In the genomic region with DNA sequence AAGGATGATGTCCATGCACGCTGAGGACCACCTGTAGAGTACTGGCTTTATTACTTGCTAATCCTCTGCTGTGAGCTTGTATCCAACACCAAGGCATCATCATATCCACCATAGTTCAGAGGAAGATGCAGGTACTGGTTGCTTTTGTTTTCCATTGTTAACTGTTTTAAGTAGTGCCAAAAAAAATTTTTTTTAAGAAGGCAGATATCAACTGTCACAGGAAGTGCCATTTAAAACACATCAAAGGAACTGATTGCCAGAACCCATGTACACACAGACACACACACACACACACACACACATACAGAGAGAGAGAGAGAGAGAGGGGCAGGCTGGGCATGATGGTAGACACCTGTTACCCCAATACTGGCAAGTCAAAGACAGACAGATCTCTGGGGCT, we compare ENCODE assay signal across 21 mouse cellular contexts.
"Had no signal": no experiment of that assay in that cellular context is flagged by ENCODE, and none has a peak within 500 bp of the region (broad histone marks: within the 10 kb centered on the region; RNA-seq: fewer than 3 reads in every experiment).

No protein-coding gene starts in this region.

- ATAC-seq: liver, postnatal 0 days; lung, postnatal 0 days; midbrain, embryonic 13.5 days; midbrain, embryonic 15.5 days had no signal

- H3K4me2 ChIP-seq: lung, embryonic 15.5 days; midbrain, embryonic 11.5 days; midbrain, embryonic 13.5 days; midbrain, embryonic 15.5 days; neural tube, embryonic 13.5 days; neural tube, embryonic 15.5 days had no signal

- H3K27me3 ChIP-seq: lung, embryonic 15.5 days; midbrain, embryonic 15.5 days; neural tube, embryonic 13.5 days; neural tube, embryonic 15.5 days had no signal

- H3K4me3 ChIP-seq: lung, embryonic 15.5 days; megakaryocyte, embryonic 14.5 days; midbrain, embryonic 13.5 days; midbrain, embryonic 15.5 days; neural tube, embryonic 13.5 days; neural tube, embryonic 15.5 days had no signal

- H3K36me3 ChIP-seq: lung, embryonic 15.5 days; midbrain, embryonic 13.5 days; midbrain, embryonic 15.5 days; neural tube, embryonic 13.5 days; neural tube, embryonic 15.5 days had no signal

- H3K9me3 ChIP-seq: lung, embryonic 15.5 days; midbrain, embryonic 13.5 days; midbrain, embryonic 15.5 days; neural tube, embryonic 13.5 days; neural tube, embryonic 15.5 days had no signal

- DNase-seq: liver, postnatal 0 days; lung, adult 2 months; lung, postnatal 14 days; lung, postnatal 36 days; retina, postnatal 1 day; right cerebral cortex, adult 18-20 months; right cerebral cortex, postnatal 25 days; right cerebral cortex, postnatal 4 days; spleen, adult 18-20 months; thymus, adult 18-20 months; thymus, postnatal 14 days; thymus, postnatal 36 days had no signal

- H3K4me1 ChIP-seq: lung, embryonic 15.5 days; midbrain, embryonic 13.5 days; midbrain, embryonic 15.5 days; neural tube, embryonic 13.5 days; neural tube, embryonic 15.5 days had no signal

- H3K9ac ChIP-seq: liver, postnatal 0 days; lung, embryonic 15.5 days; midbrain, embryonic 13.5 days; midbrain, embryonic 15.5 days; neural tube, embryonic 13.5 days; neural tube, embryonic 15.5 days had no signal

- H3K27ac ChIP-seq: lung, embryonic 15.5 days; macrophage; midbrain, embryonic 13.5 days; midbrain, embryonic 15.5 days; neural tube, embryonic 13.5 days; neural tube, embryonic 15.5 days had no signal
